22 mouse cellular contexts compared by ENCODE assay signal in genomic region chr3:105571944-105572343, GRCm38 (mm10).
DNase-seq lines count a peak whose midpoint lies in the region; ATAC-seq and TF ChIP-seq lines count a peak whose summit lies in the region.
"Had no signal": no experiment of that assay in that cellular context is flagged by ENCODE, and none has a peak within 500 bp of the region (broad histone marks: within the 10 kb centered on the region; RNA-seq: fewer than 3 reads in every experiment).

No protein-coding gene starts in this region.

- no peak for DNase-seq in forebrain, postnatal 0 days
- DNase-seq in forebrain, embryonic 11.5 days (ENCODE audit: low spot score) = no peak
- no peak for DNase-seq in frontal cortex, postnatal 10 days (ENCODE audit: low spot score in 2 of 2)
- DNase-seq in layer of hippocampus, adult 2 months (ENCODE audit: low spot score in 2 of 2) = no peak
- DNase-seq in layer of hippocampus, postnatal 25 days (ENCODE audit: extremely low spot score in 1 of 2, low spot score in 1 of 2) = no peak
- peak; percentile 83 for DNase-seq in brain, adult 2 months (ENCODE audit: low read depth, low spot score)
- DNase-seq in right cerebral cortex, adult 18-20 months = no peak
- DNase-seq: adrenal gland, adult 2 months; adrenal gland, adult 8-10 months; adrenal gland, postnatal 10 days; adrenal gland, postnatal 14 days; adrenal gland, postnatal 25 days; adrenal gland, postnatal 36 days; B cell, adult 2 months; cerebellum, adult 11 months; cerebellum, adult 11-12 months; cerebellum, adult 18-20 months had no signal

- no peaks in the 10 kb centered on the region for H3K9me3 ChIP-seq in forebrain, postnatal 0 days (ENCODE audit: low read length)
- no peaks in the 10 kb centered on the region for H3K9me3 ChIP-seq in forebrain, embryonic 11.5 days (ENCODE audit: control insufficient read depth, low read length)
- H3K9me3 ChIP-seq: G1E had no signal

- H3K27me3 ChIP-seq in forebrain, postnatal 0 days (ENCODE audit: insufficient read depth, low read length) = no peaks in the 10 kb centered on the region
- H3K27me3 ChIP-seq in forebrain, embryonic 11.5 days (ENCODE audit: control insufficient read depth, insufficient read depth, low read length) = no peaks in the 10 kb centered on the region

- H3K4me1 ChIP-seq in forebrain, postnatal 0 days (ENCODE audit: insufficient read depth) = peaks cover 24% of the 10 kb centered on the region
- peaks cover 11% of the 10 kb centered on the region for H3K4me1 ChIP-seq in forebrain, embryonic 11.5 days (replicated peaks; ENCODE audit: control insufficient read depth, insufficient read depth, low read length)

- no peaks in the 10 kb centered on the region for H3K36me3 ChIP-seq in forebrain, postnatal 0 days (ENCODE audit: insufficient read depth)
- no peaks in the 10 kb centered on the region for H3K36me3 ChIP-seq in forebrain, embryonic 11.5 days (ENCODE audit: control insufficient read depth, insufficient read depth, low read length)
- H3K36me3 ChIP-seq: G1E had no signal

- no peak for TF ChIP-seq CTCF in forebrain, postnatal 0 days (IDR thresholded peaks at IDR 0.05; ENCODE audit: low read depth)
- no peak for TF ChIP-seq CTCF in layer of hippocampus, adult 2 months (conservative IDR thresholded peaks at IDR 0.05)

- 86% methylated on average over 1 of the region's 1 CpGs for WGBS in forebrain, postnatal 0 days
- WGBS in forebrain, embryonic 11.5 days = 78% methylated on average over 1 of the region's 1 CpGs

- ATAC-seq in forebrain, postnatal 0 days = peak; percentile 26; the same call in 1 of the 2 replicates
- ATAC-seq in forebrain, embryonic 11.5 days (replicated peaks; ENCODE audit: low FRiP score) = no peak
- peak; percentile 66 for ATAC-seq in frontal cortex, adult (ENCODE audit: low TSS enrichment)
- ATAC-seq: activated CD4-positive, CD25-positive, alpha-beta regulatory T cell, adult 4 months; CD4-positive, CD25-positive, alpha-beta regulatory T cell, adult 4 months; Patski had no signal

- no peak overlapping the region for H3K4me3 ChIP-seq in forebrain, postnatal 0 days (ENCODE audit: low read depth, low read length)
- H3K4me3 ChIP-seq in forebrain, embryonic 11.5 days (ENCODE audit: low read depth, low read length) = no peak overlapping the region
- H3K4me3 ChIP-seq in layer of hippocampus, adult 2 months = no peak overlapping the region

- no peak overlapping the region for H3K9ac ChIP-seq in forebrain, postnatal 0 days
- H3K9ac ChIP-seq in forebrain, embryonic 11.5 days (ENCODE audit: low read length) = no peak overlapping the region

- H3K27ac ChIP-seq in forebrain, postnatal 0 days (ENCODE audit: low read depth, low read length) = no peak overlapping the region
- H3K27ac ChIP-seq in forebrain, embryonic 11.5 days (ENCODE audit: low read depth, low read length) = no peak overlapping the region
- peak overlapping the region; percentile 28; the same call in 1 of the 2 replicates for H3K27ac ChIP-seq in layer of hippocampus, adult 2 months

- H3K4me2 ChIP-seq in forebrain, postnatal 0 days (ENCODE audit: low read depth) = no peak overlapping the region
- H3K4me2 ChIP-seq in forebrain, embryonic 11.5 days (ENCODE audit: low read depth, low read length, severe bottlenecking) = no peak overlapping the region
